Mouse (Mus musculus): ENCODE measurements at regions not wholly inside any gene's neighbourhood (a gene's known extent, or its start where the extent isn't known, plus 50 kb on each side); places are given as distances from the start of the nearest gene placed in this dataset.

- DNase-seq = no peak
Observed at GRCm38 (mm10) chr3:76014766-76015165, 58.0 kb upstream of the Golim4 start.

GRCm38 (mm10) chr3:76008564-76009183 is 51.9 kb upstream of the Golim4 start:
- peak; percentile 65 for DNase-seq

All from embryo, embryonic 11 days (tissue).